Mouse (Mus musculus): ENCODE measurements around the gene Isoc2b. TPM values are rescaled to one million over a fixed set of nuclear protein-coding genes. Genes with fewer than 3 reads are reported as not detected.

Isoc2b gene
- polyA plus RNA-seq, 1 experiment from 2014 or later: 2.9 TPM

DNA sequence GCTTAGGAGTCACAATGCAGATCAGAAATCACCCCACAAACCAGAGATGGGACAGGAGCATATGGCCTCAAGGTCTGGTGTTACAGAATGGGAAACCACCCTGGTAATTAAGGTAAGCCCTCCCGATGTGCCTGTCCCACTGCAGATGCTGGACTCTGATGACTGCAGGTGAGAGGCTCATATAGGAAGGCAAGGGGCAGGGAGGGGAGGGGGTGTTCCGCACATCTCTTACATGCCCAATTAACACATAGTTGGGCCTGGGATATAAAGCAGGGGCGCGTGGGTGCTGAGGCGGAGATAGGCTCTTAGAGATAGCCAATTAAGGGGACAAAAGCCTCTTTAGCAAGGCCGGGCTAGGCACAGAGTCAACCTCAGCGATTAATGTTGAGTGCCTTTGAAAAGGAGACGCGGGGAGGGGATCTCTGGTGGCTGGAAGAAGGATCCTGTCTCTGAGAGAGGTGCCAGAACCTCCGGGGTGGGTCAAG lies 36.5 kb upstream of the Isoc2b start, which contains the start of gene Gm36210:
Gene Gm36210 (minus strand): TSS at position 51 of the 485 bp plus-strand sequence.
- H3K27ac ChIP-seq (ENCODE audit: low read depth, low read length): no peak within 1 kb of the TSS
- WGBS: 67% methylated on average over 10 of the region's 10 CpGs
- H3K4me2 ChIP-seq (replicated peaks; ENCODE audit: low read depth, low read length): no peak within 1 kb of the TSS
- no peak for DNase-seq (ENCODE audit: low spot score)
- 0 out of 2 replicates have a peak within 1 kb of the TSS, but pooled peaks have one; percentile 7 for H3K9ac ChIP-seq (ENCODE audit: low read depth, low read length)
- ATAC-seq (ENCODE audit: low FRiP score): no peak
- no peaks in the 10 kb centered on the region for H3K27me3 ChIP-seq (ENCODE audit: control insufficient read depth, insufficient read depth, low read length)
- H3K9me3 ChIP-seq (ENCODE audit: control insufficient read depth, low read length): no peaks in the 10 kb centered on the region
- H3K4me3 ChIP-seq (ENCODE audit: low read depth, low read length): no peak within 1 kb of the TSS
- no peaks in the 10 kb centered on the region for H3K4me1 ChIP-seq (replicated peaks; ENCODE audit: control insufficient read depth, insufficient read depth, low read length)
- no peaks in the 10 kb centered on the region for H3K36me3 ChIP-seq (ENCODE audit: control insufficient read depth, insufficient read depth, low read length)

DNA sequence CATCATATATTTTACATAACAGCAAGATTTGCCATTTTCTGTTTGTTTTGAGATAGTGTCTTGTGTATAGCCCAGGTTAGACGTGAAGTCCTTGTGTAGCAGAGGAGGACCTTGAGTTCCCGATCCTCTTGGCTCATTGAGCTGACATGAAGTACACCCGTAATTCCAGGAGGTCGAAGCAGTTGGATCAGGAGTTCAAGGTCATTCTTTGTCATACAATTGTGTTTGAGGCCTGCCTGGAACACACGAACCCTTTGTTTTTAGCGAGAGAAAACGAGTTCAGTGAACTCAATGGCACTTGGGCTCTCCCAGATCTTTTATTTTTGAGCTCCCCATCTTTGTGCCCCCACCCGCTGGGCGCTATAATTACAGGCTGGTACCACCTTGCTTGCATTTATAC lies 32.3 kb upstream of the Isoc2b start:
- Histone ChIP-seq H3K4me2 (replicated peaks; ENCODE audit: low read depth, low read length) (no peak overlapping the region), H3K36me3 (ENCODE audit: control insufficient read depth, insufficient read depth, low read length) (no peaks in the 10 kb centered on the region), H3K27me3 (ENCODE audit: control insufficient read depth, insufficient read depth, low read length) (peaks cover 3% of the 10 kb centered on the region; the same call in 1 of the 2 replicates), H3K9ac (ENCODE audit: low read depth, low read length) (no peak overlapping the region), H3K27ac (ENCODE audit: low read depth, low read length) (no peak overlapping the region), H3K4me1 (replicated peaks; ENCODE audit: control insufficient read depth, insufficient read depth, low read length) (no peaks in the 10 kb centered on the region), H3K4me3 (ENCODE audit: low read depth, low read length) (no peak overlapping the region), H3K9me3 (ENCODE audit: control insufficient read depth, low read length) (no peaks in the 10 kb centered on the region)
- WGBS: 86% methylated on average over 9 of the region's 9 CpGs
- ATAC-seq (ENCODE audit: low FRiP score): no peak
- no peak for DNase-seq (ENCODE audit: low spot score)

- Histone ChIP-seq H3K27ac (ENCODE audit: low read depth, low read length) (no peak overlapping the region), H3K9me3 (ENCODE audit: control insufficient read depth, low read length) (no peaks in the 10 kb centered on the region), H3K4me1 (replicated peaks; ENCODE audit: control insufficient read depth, insufficient read depth, low read length) (no peaks in the 10 kb centered on the region), H3K4me2 (replicated peaks; ENCODE audit: low read depth, low read length) (no peak overlapping the region), H3K36me3 (ENCODE audit: control insufficient read depth, insufficient read depth, low read length) (no peaks in the 10 kb centered on the region), H3K27me3 (ENCODE audit: control insufficient read depth, insufficient read depth, low read length) (peaks cover 3% of the 10 kb centered on the region; the same call in 1 of the 2 replicates), H3K9ac (ENCODE audit: low read depth, low read length) (no peak overlapping the region), H3K4me3 (ENCODE audit: low read depth, low read length) (no peak overlapping the region)
- WGBS: 49% methylated on average over 8 of the region's 8 CpGs
- DNase-seq (ENCODE audit: low spot score): peak; percentile 64
- ATAC-seq (ENCODE audit: low FRiP score): no peak
Observed at GRCm38 (mm10) chr7:4901171-4901570, 31.1 kb upstream of the Isoc2b start.

DNA sequence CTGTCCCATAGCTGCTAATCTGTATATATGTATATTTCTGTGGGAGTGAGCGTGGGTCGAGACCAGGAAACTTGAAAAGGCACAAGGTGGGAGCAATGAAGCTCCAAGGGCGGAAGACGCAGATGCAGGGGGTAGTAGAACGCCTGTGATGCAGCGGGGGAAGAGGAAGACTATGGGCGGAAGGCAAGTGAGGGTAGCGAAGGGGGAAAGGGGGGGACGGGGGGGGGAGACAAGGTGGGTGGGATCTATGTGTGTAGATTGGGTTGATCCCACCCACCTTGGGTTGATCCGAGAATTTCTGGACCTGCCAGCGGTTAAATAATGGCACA lies 30.4 kb upstream of the Isoc2b start:
- ATAC-seq (ENCODE audit: low FRiP score) (no peak), DNase-seq (ENCODE audit: low spot score) (no peak)
- H3K4me2 ChIP-seq (replicated peaks; ENCODE audit: low read depth, low read length): 0 out of 2 replicates have a peak overlapping the region, but pooled peaks have one; percentile 7
- peaks cover 3% of the 10 kb centered on the region; the same call in 1 of the 2 replicates for H3K27me3 ChIP-seq (ENCODE audit: control insufficient read depth, insufficient read depth, low read length)
- no peak overlapping the region for H3K9ac ChIP-seq (ENCODE audit: low read depth, low read length)
- 36% methylated on average over 9 of the region's 11 CpGs for WGBS
- H3K36me3 ChIP-seq (ENCODE audit: control insufficient read depth, insufficient read depth, low read length): no peaks in the 10 kb centered on the region
- no peaks in the 10 kb centered on the region for H3K9me3 ChIP-seq (ENCODE audit: control insufficient read depth, low read length)
- H3K27ac ChIP-seq (ENCODE audit: low read depth, low read length): no peak overlapping the region
- H3K4me1 ChIP-seq (replicated peaks; ENCODE audit: control insufficient read depth, insufficient read depth, low read length): no peaks in the 10 kb centered on the region
- 0 out of 2 replicates have a peak overlapping the region, but pooled peaks have one; percentile 2 for H3K4me3 ChIP-seq (ENCODE audit: low read depth, low read length)

DNA sequence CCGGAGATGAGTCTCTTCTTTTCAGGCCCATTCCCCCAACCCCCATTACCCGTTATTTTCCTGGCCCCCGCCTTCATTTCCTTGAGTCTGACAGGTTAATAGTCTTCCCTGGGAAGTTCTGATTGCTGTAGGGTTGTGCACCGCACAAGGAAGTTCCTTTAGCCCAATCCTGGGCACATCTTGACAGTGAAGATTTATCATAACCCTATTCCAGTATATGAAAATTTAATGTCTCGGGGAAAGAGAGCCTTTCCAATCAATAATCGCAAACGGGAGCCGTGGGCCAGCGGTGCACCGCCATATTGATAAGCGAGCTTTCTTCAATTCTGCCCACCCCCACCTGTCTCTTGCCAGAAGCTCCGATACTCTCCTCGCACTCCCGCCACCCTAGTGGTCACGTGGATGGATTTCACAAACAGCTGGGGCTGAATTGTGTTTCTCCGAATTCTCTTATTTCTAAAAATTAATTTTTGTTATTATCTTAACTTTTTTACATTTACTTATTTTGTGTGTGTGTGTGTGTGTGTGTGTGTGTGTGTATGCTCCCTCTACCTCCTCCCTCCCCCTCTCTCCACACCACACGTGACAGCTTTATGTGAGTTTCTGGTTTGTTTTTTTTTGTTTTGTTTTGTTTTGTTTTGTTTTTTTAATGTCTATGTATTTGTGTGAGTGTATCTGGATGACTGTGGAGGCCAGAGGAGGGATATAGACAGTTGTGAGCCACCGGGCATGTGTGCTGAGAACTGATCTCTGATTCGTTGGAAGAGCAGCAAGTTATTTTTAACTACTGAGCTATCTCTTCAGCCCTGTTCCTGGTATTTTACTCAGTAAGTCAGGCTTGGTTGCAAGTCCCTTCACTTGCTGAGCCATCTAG lies 29.8 kb upstream of the Isoc2b start:
- Histone ChIP-seq H3K9ac (ENCODE audit: low read depth, low read length) (no peak overlapping the region), H3K36me3 (ENCODE audit: control insufficient read depth, insufficient read depth, low read length) (no peaks in the 10 kb centered on the region), H3K4me1 (replicated peaks; ENCODE audit: control insufficient read depth, insufficient read depth, low read length) (no peaks in the 10 kb centered on the region), H3K9me3 (ENCODE audit: control insufficient read depth, low read length) (no peaks in the 10 kb centered on the region), H3K4me3 (ENCODE audit: low read depth, low read length) (peak overlapping the region; percentile 6; the same call in 1 of the 2 replicates), H3K27me3 (ENCODE audit: control insufficient read depth, insufficient read depth, low read length) (peaks cover 3% of the 10 kb centered on the region; the same call in 1 of the 2 replicates), H3K27ac (ENCODE audit: low read depth, low read length) (no peak overlapping the region), H3K4me2 (replicated peaks; ENCODE audit: low read depth, low read length) (peak overlapping the region; percentile 27)
- ATAC-seq (ENCODE audit: low FRiP score): peak; percentile 38; the same call in 1 of the 2 replicates
- 8% methylated on average over 19 of the region's 19 CpGs for WGBS
- DNase-seq (ENCODE audit: low spot score): peak; percentile 28

DNA sequence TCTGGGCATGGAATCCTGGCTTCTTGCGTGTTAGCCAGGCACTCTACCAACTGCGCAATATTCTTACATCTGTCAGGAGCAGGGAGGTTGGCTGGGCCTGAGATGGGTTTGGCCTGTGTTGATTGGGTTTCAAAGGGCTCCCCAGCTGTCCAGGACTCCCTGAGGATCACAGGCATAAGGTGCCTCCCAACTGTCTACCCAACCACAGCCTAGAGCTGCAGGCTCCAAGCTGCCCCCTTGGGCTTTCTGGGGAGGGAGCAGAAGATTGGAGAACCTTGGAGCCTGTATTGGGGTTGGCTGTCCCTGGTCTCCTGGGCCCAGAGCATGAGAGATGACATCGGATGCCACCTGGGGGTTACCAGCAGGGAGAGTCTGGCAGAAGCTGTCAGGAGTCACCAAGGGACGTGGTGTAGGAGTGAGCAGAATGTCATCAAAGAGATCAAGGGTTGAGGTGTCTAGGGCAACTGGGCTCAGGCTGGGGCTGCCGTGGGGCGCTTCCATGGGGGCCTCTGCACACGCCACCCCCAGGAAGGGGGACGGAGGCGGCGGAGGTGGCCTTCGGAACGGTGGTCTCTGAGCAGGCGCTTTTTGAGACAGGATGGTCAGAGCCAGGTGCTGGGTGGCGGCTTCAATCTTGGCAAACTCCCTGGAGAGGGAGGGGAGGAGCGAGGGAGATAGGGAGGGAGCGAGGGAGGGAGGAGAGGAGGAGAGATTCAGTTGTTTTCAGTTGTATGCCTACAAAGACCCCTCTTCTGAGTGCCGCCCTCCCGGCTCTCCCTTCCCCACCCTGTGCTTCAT lies 29.0 kb upstream of the Isoc2b start:
- 0 out of 2 replicates have a peak overlapping the region, but pooled peaks have one; percentile 11 for H3K9ac ChIP-seq (ENCODE audit: low read depth, low read length)
- DNase-seq (ENCODE audit: low spot score) (no peak), ATAC-seq (ENCODE audit: low FRiP score) (peak; percentile 49; the same call in 1 of the 2 replicates)

DNA sequence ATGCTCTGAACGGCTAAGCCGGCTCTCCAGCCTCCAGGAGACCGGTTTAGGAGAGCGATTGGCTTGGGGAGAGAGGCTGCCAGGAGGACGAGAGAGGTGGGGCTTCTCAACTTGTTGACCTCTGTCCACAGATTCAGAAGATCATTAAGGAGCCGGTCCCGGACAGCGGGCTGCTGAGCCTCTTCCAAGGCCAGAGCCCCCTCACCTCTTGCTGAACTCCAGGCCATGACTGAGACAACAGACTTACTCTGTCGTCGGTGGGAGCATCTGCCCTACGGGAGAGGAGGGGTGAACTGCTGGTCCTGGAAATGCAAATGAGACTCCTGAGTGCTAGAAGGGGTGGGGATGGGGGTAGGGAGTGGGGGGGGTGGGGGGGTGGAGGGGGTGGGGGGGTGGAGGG lies 25.1 kb upstream of the Isoc2b start:
- no peak for DNase-seq (ENCODE audit: low spot score)
- no peak for ATAC-seq (ENCODE audit: low FRiP score)

More for the DNA sequence above, 29.0 kb upstream of the Isoc2b start:
- no peak overlapping the region for H3K27ac ChIP-seq (ENCODE audit: low read depth, low read length)
- H3K36me3 ChIP-seq (ENCODE audit: control insufficient read depth, insufficient read depth, low read length): no peaks in the 10 kb centered on the region
- no peaks in the 10 kb centered on the region for H3K4me1 ChIP-seq (replicated peaks; ENCODE audit: control insufficient read depth, insufficient read depth, low read length)
- peaks cover 3% of the 10 kb centered on the region; the same call in 1 of the 2 replicates for H3K27me3 ChIP-seq (ENCODE audit: control insufficient read depth, insufficient read depth, low read length)
- peak overlapping the region; percentile 27 for H3K4me2 ChIP-seq (replicated peaks; ENCODE audit: low read depth, low read length)
- 21% methylated on average over 18 of the region's 18 CpGs for WGBS
- H3K4me3 ChIP-seq (ENCODE audit: low read depth, low read length): no peak overlapping the region
- no peaks in the 10 kb centered on the region for H3K9me3 ChIP-seq (ENCODE audit: control insufficient read depth, low read length)

DNA sequence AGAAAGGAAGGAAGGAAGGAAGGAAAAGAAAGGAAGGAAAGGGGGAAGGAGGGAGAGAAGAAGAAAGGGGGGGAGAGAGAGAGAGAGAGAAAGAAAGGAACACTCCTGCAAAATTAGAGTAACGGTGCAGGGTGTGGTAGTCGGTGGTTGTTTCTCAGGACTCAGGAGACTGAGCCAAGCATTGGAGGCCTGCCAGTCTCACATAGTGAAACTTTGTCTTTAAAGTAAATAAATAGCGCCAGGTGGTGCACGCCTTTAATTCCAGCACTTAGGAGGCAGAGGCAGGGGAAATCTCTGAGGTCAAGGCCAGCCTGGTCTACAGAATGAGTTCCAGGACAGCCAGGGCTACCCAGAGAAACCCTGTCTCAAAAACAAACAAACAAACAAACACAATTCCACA lies 16.6 kb upstream of the Isoc2b start:
- Histone ChIP-seq H3K9ac (ENCODE audit: low read depth, low read length) (no peak overlapping the region), H3K27ac (ENCODE audit: low read depth, low read length) (no peak overlapping the region), H3K4me2 (replicated peaks; ENCODE audit: low read depth, low read length) (no peak overlapping the region), H3K36me3 (ENCODE audit: control insufficient read depth, insufficient read depth, low read length) (no peaks in the 10 kb centered on the region), H3K4me1 (replicated peaks; ENCODE audit: control insufficient read depth, insufficient read depth, low read length) (no peaks in the 10 kb centered on the region), H3K27me3 (ENCODE audit: control insufficient read depth, insufficient read depth, low read length) (no peaks in the 10 kb centered on the region), H3K4me3 (ENCODE audit: low read depth, low read length) (no peak overlapping the region), H3K9me3 (ENCODE audit: control insufficient read depth, low read length) (no peaks in the 10 kb centered on the region)
- ATAC-seq (ENCODE audit: low FRiP score) (no peak), DNase-seq (ENCODE audit: low spot score) (no peak)
- 87% methylated on average over 4 of the region's 4 CpGs for WGBS

More for the DNA sequence above, 25.1 kb upstream of the Isoc2b start:
- Histone ChIP-seq H3K4me2 (replicated peaks; ENCODE audit: low read depth, low read length) (no peak overlapping the region), H3K36me3 (ENCODE audit: control insufficient read depth, insufficient read depth, low read length) (no peaks in the 10 kb centered on the region), H3K9ac (ENCODE audit: low read depth, low read length) (no peak overlapping the region), H3K4me1 (replicated peaks; ENCODE audit: control insufficient read depth, insufficient read depth, low read length) (no peaks in the 10 kb centered on the region), H3K9me3 (ENCODE audit: control insufficient read depth, low read length) (no peaks in the 10 kb centered on the region), H3K27me3 (ENCODE audit: control insufficient read depth, insufficient read depth, low read length) (no peaks in the 10 kb centered on the region; the same call in 1 of the 2 replicates), H3K27ac (ENCODE audit: low read depth, low read length) (no peak overlapping the region), H3K4me3 (ENCODE audit: low read depth, low read length) (no peak overlapping the region)
- WGBS: 60% methylated on average over 8 of the region's 11 CpGs
